Mouse (Mus musculus) heart, adult 2 months (tissue): ENCODE measurements around the gene Heg1. TPM values are rescaled to one million over a fixed set of nuclear protein-coding genes. Genes with fewer than 3 reads are reported as not detected.

Source experiments
- DNase-seq, 2 experiments: peaks; one replicate each; pipeline ENCODE4 v3.0.0; 2021
- H3K27ac ChIP-seq: fragments of 200-600 bp; 2 replicates; pipeline ENCODE4 v1.8.1; 2022
- H3K27me3 ChIP-seq: fragments of 200-500 bp; 2 replicates; pipeline ENCODE4 v1.6.1; 2012; ENCODE audit warnings: mild to moderate bottlenecking, low read length, inconsistent platforms, mixed read lengths; ENCODE audit not compliant: control insufficient read depth, insufficient read depth
- H3K36me3 ChIP-seq: fragments of 200-500 bp; 2 replicates; pipeline ENCODE4 v1.6.1; 2012; ENCODE audit warnings: low read length, inconsistent platforms; ENCODE audit not compliant: control insufficient read depth, insufficient read depth
- H3K4me1 ChIP-seq: fragments of 200-500 bp; 2 replicates; pipeline ENCODE4 v1.6.1; 2011; ENCODE audit warnings: low read length; ENCODE audit not compliant: control insufficient read depth, insufficient read depth
- H3K4me3 ChIP-seq: fragments of 200-600 bp; 2 replicates; pipeline ENCODE4 v1.8.1; 2022
- H3K79me2 ChIP-seq: fragments of 200-500 bp; replicated peaks from 2 replicates; pipeline ENCODE4 v1.6.1; 2012; ENCODE audit warnings: mild to moderate bottlenecking, inconsistent platforms, low read length, moderate library complexity, mixed read lengths; ENCODE audit not compliant: control insufficient read depth, insufficient read depth
- H3K9ac ChIP-seq: fragments of 200-500 bp; 2 replicates; pipeline ENCODE4 v1.6.1; 2012; ENCODE audit warnings: low read depth, mild to moderate bottlenecking, control low read depth, inconsistent platforms, low read length, mixed read lengths
- CTCF ChIP-seq: fragments of 200-600 bp; IDR thresholded peaks from 2 replicates; pipeline ENCODE4 v1.8.1; 2022; ENCODE audit warnings: antibody characterized with exemption, mild to moderate bottlenecking, moderate library complexity
- EP300 ChIP-seq: fragments of 200-500 bp; IDR thresholded peaks from 2 replicates; pipeline ENCODE4 v1.6.1; 2011; ENCODE audit warnings: low read depth, low read length, control low read depth; ENCODE audit not compliant: insufficient read depth
- POLR2A ChIP-seq: fragments of 200-500 bp; IDR thresholded peaks from 2 replicates; pipeline ENCODE4 v1.6.1; 2011; ENCODE audit warnings: mild to moderate bottlenecking, low read depth, low read length, control low read depth; ENCODE audit not compliant: insufficient read depth
- WGBS: fragments of 180-500 bp; shearing (Covaris S2); methylation state at CpG from one replicate; pipeline ENCODE4 v1.1.7; 2018; 5-methylcytosine and 5-hydroxymethylcytosine counted together
- intact Hi-C: fragments of 180-260 bp; cut with DNase I; formaldehyde crosslinking; loops from one replicate; pipeline ENCODE4 v1.15.1; 2025
- polyA plus RNA-seq: library from polyadenylated mRNA; depleted of rRNA; stranded (reverse); fragments of >200 nt; gene quantifications from 2 replicates; pipeline ENCODE4 v1.2.3, GENCODE M21; 2012
- total RNA-seq, 2 experiments: library from RNA; stranded (reverse); gene quantifications; 2 replicates each; pipeline ENCODE4 v1.2.3; 2021

Gene Heg1
- total and polyA plus RNA-seq, 3 experiments, result 60.6 to 148 (median 126) TPM

DNA sequence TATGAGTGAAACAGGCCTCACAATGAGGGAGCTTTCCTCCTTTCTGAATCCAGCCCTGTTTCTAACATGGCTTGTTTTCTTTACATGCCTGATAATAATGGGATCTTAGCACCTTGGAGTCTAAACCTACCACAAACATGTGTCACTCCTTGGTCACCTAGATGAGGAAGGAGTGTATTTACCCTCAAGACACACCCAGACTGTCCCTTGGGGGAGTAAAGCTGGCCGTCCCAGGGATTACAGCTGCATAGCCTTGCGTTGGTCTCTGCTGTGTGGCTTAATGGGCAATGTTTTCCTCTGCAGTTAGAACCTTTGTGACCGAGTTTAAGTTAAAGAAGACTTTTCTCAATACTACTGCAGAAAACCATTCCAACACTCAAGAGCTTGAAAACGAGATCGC, 51.1 kb downstream of the Heg1 start:
- no peak overlapping the region for H3K4me3 ChIP-seq
- intact Hi-C loops, result no loop called here
- H3K79me2 ChIP-seq, result no peaks in the 10 kb centered on the region
- peaks cover 42% of the 10 kb centered on the region for H3K36me3 ChIP-seq
- TF ChIP-seq CTCF (no peak), EP300 (no peak), POLR2A (no peak)
- peaks cover 15% of the 10 kb centered on the region for H3K4me1 ChIP-seq
- no peak overlapping the region for H3K9ac ChIP-seq
- WGBS, result 72% methylated on average over 5 of the region's 5 CpGs
- no peaks in the 10 kb centered on the region for H3K27me3 ChIP-seq
- no peak overlapping the region for H3K27ac ChIP-seq
- DNase-seq, result no peak

DNA sequence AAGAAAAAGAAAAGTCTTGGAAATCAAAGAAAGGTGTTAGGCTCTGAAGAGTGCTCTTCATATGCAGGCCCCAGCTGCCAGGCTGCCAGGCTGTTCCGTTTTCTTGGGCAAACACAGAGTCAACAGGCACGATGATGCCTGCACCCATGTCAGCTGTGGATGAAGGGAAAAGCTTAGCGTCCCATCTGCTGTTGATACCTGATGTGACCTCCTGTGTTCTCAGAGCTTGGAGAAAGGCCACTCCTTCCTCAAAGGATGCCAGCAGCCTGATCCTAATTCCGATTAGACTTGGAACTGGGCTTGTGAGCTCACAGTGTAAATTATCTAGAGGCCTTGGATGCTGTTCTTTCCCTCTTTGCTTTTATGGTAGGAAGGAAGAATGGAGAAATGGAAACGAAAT, 51.6 kb downstream of the Heg1 start:
- no peaks in the 10 kb centered on the region for H3K79me2 ChIP-seq
- intact Hi-C loops, result loop anchor here (2.0 kb wide), 1 partner anchor 21 kb away; no protein-coding TSS in a partner anchor
- 65% methylated on average over 5 of the region's 5 CpGs for WGBS
- peaks cover 47% of the 10 kb centered on the region for H3K36me3 ChIP-seq
- no peak overlapping the region for H3K9ac ChIP-seq
- H3K4me3 ChIP-seq, result no peak overlapping the region
- no peak for DNase-seq
- H3K27me3 ChIP-seq, result no peaks in the 10 kb centered on the region
- H3K4me1 ChIP-seq, result peaks cover 15% of the 10 kb centered on the region
- TF ChIP-seq POLR2A, result no peak
- TF ChIP-seq EP300, result no peak
- no peak for TF ChIP-seq CTCF
- no peak overlapping the region for H3K27ac ChIP-seq

DNA sequence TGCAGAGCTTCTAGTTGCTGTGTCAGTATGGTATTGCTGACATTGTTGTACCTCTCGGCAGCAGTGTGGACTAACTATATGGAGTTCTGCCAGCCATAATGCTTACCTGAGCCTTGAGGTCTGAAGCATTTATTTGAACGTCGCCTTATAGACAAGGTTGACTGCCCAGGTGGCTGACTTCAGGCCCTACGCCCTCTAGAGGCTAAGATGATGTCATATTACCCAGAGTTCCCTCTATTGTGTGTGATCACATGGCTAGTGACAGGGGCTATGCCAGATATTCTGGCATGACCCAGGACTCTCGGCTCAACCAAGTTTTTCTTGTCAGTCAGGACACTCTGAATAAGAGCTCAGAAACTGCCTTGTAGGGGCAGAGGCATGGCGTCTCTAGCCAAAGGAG, 52.6 kb downstream of the Heg1 start:
- H3K36me3 ChIP-seq, result peaks cover 49% of the 10 kb centered on the region
- 65% methylated on average over 6 of the region's 6 CpGs for WGBS

DNA sequence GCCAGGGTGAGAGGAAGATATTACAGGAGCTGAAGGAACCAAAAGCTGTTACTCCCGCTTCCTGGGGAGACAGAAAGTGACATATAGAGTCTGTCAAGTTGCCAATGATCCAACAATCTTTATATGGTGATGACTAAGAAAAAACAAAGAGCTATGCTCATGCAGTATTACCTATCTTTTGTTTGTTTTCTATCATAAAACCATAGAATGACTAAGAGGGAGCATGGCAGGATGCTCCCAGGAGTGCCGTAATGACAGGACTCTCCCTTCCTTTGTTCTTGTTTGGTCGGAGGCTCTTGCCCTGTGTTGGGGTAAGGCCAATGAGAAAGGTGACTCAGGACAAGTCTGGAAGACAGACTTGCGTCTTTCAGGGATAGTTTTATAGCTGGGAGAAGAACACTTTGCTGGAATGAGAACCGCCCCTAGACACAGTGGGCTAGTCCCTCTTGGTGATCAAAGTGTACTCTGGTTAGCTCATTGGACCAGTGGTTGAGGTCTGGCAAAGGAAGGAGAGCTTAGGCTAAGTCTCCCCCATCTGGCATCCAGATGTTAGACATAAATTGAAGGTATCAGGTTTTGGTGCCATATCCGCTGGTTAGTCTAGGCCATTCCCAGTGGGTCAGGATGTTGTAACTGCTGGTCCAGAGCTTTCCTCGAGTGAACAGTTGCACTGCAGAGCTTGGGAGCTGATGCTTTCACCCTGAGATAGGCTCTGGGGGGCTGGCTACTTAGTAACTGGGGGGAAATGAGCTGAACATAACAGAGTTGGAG, 55.0 kb downstream of the Heg1 start:
- H3K27ac ChIP-seq, result peak overlapping the region; percentile 13; the same call in 1 of the 2 replicates

More for the DNA sequence above, 52.6 kb downstream of the Heg1 start:
- no peak for DNase-seq
- intact Hi-C loops, result loop anchor here (2.0 kb wide), 1 partner anchor 22 kb away; no protein-coding TSS in a partner anchor
- Histone ChIP-seq H3K79me2 (no peaks in the 10 kb centered on the region), H3K9ac (no peak overlapping the region), H3K4me3 (no peak overlapping the region), H3K27me3 (no peaks in the 10 kb centered on the region), H3K4me1 (peaks cover 14% of the 10 kb centered on the region), H3K27ac (peak overlapping the region; percentile 19)
- no peak for TF ChIP-seq EP300
- no peak for TF ChIP-seq POLR2A
- peak; percentile 19; the same call in 1 of the 2 replicates for TF ChIP-seq CTCF

DNA sequence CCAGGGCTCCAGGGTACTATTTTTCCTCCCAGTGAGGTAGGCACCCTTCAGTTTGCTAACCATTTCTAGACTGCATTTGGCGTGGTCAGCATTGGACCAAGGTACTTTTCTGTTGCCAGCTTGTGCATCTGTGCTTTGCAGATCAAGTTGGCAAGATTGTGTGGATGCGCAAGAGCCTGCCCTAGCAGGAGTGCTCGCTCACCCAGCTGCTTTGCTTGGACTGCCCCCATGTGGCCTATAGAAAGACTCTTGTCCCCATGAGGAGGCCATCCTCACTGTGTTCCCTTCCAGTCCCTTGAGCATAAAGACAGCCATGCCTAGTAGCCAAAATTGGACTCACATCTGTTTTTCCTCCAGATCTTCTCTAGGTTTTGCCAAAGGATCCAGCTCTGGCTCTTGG, 55.6 kb downstream of the Heg1 start:
- 33% methylated on average over 3 of the region's 3 CpGs for WGBS
- DNase-seq, result peak; percentile 64 to 65
- H3K36me3 ChIP-seq, result peaks cover 48% of the 10 kb centered on the region

More for the DNA sequence above, 55.0 kb downstream of the Heg1 start:
- TF ChIP-seq CTCF (no peak), POLR2A (no peak), EP300 (no peak)
- no peak for DNase-seq
- intact Hi-C loops, result no loop called here
- no peaks in the 10 kb centered on the region for H3K27me3 ChIP-seq
- H3K4me3 ChIP-seq, result no peak overlapping the region
- 53% methylated on average over 7 of the region's 7 CpGs for WGBS
- H3K36me3 ChIP-seq, result peaks cover 44% of the 10 kb centered on the region
- no peak overlapping the region for H3K9ac ChIP-seq
- no peaks in the 10 kb centered on the region for H3K79me2 ChIP-seq
- H3K4me1 ChIP-seq, result peaks cover 12% of the 10 kb centered on the region

DNA sequence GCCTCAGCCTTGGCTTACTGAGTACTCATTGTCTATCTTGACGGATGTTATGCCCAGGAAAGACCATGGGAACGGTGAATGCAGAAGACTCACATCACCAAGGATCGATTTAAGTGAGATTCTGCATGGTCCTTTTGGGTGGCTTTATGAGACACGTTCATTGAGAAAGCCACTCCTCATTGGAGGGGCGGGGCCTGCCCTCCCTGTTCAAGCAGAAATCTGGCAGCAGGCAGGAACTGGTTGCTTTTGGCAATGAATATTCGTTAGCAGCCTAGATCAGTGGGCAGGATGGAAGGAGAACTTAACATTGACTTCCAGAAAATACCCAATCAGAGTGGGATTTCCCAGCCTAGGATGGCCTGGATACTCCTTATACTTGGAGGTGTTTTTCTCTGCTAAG, 56.2 kb downstream of the Heg1 start:
- Histone ChIP-seq H3K4me1 (peaks cover 12% of the 10 kb centered on the region), H3K9ac (no peak overlapping the region), H3K27ac (peak overlapping the region; percentile 13; the same call in 1 of the 2 replicates), H3K36me3 (peaks cover 52% of the 10 kb centered on the region), H3K27me3 (no peaks in the 10 kb centered on the region), H3K79me2 (0 out of 2 replicates have a peak, but pooled peaks cover 1% of the 10 kb centered on the region), H3K4me3 (no peak overlapping the region)
- no peak for DNase-seq
- TF ChIP-seq EP300 (no peak), CTCF (no peak), POLR2A (no peak)
- 37% methylated on average over 6 of the region's 6 CpGs for WGBS
- intact Hi-C loops, result loop anchor here (1.0 to 10.0 kb wide), 2 partner anchors 180 to 406 kb away; no protein-coding TSS in a partner anchor

More for the DNA sequence above, 55.6 kb downstream of the Heg1 start:
- intact Hi-C loops, result loop anchor here (1.0 to 10.0 kb wide), 2 partner anchors 180 to 405 kb away; no protein-coding TSS in a partner anchor
- Histone ChIP-seq H3K79me2 (0 out of 2 replicates have a peak, but pooled peaks cover 1% of the 10 kb centered on the region), H3K9ac (no peak overlapping the region), H3K4me1 (peaks cover 12% of the 10 kb centered on the region), H3K27me3 (no peaks in the 10 kb centered on the region), H3K27ac (peak overlapping the region; percentile 13; the same call in 1 of the 2 replicates), H3K4me3 (no peak overlapping the region)
- peak; percentile 83 for TF ChIP-seq EP300
- no peak for TF ChIP-seq POLR2A
- peak; percentile 84 for TF ChIP-seq CTCF
